Mouse (Mus musculus) C2C12 (cell line): ENCODE data around the gene Gm20458. TPM values are rescaled to one million over a fixed set of nuclear protein-coding genes. Genes with fewer than 3 reads are reported as not detected.

Experiments
- H3K27me3 ChIP-seq: one replicate; pipeline ENCODE4 v1.6.1; 2011; ENCODE audit not compliant: control insufficient read depth, insufficient read depth, insufficient read length
- H3K36me3 ChIP-seq: one replicate; pipeline ENCODE4 v1.6.1; 2011; ENCODE audit not compliant: control insufficient read depth, insufficient read depth
- H3K4me3 ChIP-seq: one replicate; pipeline ENCODE4 v1.5.1; 2011; ENCODE audit warnings: mild to moderate bottlenecking, control low read depth; ENCODE audit not compliant: poor library complexity, insufficient read depth, severe bottlenecking
- H3K79me2 ChIP-seq: one replicate; pipeline ENCODE4 v1.6.1; 2011; ENCODE audit not compliant: control insufficient read depth, insufficient read depth
- H3K79me3 ChIP-seq: one replicate; pipeline ENCODE4 v1.6.1; 2011; ENCODE audit warnings: low read depth, control low read depth
- H3ac ChIP-seq: one replicate; pipeline ENCODE3; 2011; ENCODE audit warnings: low read depth; ENCODE audit not compliant: control insufficient read depth, insufficient read length
- CEBPB ChIP-seq: IDR thresholded peaks from one replicate; pipeline ENCODE4 v1.6.1; 2011; ENCODE audit warnings: low read depth, mild to moderate bottlenecking, control low read depth, moderate library complexity
- CTCF ChIP-seq: IDR thresholded peaks from one replicate; pipeline ENCODE4 v1.5.1; 2011; ENCODE audit not compliant: control insufficient read depth, insufficient read depth, insufficient read length
- FOSL1 ChIP-seq: IDR thresholded peaks from one replicate; pipeline ENCODE4 v1.8.0; 2011; ENCODE audit warnings: mild to moderate bottlenecking, low read length; ENCODE audit not compliant: poor library complexity, insufficient read depth, severe bottlenecking
- MAX ChIP-seq: IDR thresholded peaks from one replicate; pipeline ENCODE4 v1.6.1; 2011; ENCODE audit warnings: mild to moderate bottlenecking, control low read depth
- MYOD1 ChIP-seq: IDR thresholded peaks from one replicate; pipeline ENCODE4 v1.6.1; 2011; ENCODE audit warnings: low read depth; ENCODE audit not compliant: control insufficient read depth, insufficient read length
- MYOG ChIP-seq: IDR thresholded peaks from one replicate; pipeline ENCODE4 v1.6.1; 2011; ENCODE audit not compliant: control insufficient read depth, insufficient read length; ENCODE audit errors: extremely low read depth
- USF1 ChIP-seq: IDR thresholded peaks from one replicate; pipeline ENCODE4 v1.6.1; 2011; ENCODE audit warnings: low read depth, mild to moderate bottlenecking, control low read depth, moderate library complexity
- polyA plus RNA-seq: library from polyadenylated mRNA; unstranded; fragments of >200 nt; fragmentation: generic; extraction: Trizol; gene quantifications from one replicate; pipeline ENCODE4 v1.2.1, GENCODE M21; 2012; ENCODE audit warnings: missing spikeins

Gene Gm20458
- polyA plus RNA-seq, 1 experiment: 29.7 TPM

- Histone ChIP-seq H3K36me3 (no peaks in the 10 kb centered on the region), H3K27me3 (no peaks in the 10 kb centered on the region), H3K79me2 (no peaks in the 10 kb centered on the region), H3K4me3 (no peak overlapping the region), H3K79me3 (no peaks in the 10 kb centered on the region), H3ac (no peak overlapping the region)
- no peak for TF ChIP-seq MYOG
- no peak for TF ChIP-seq MYOD1
- TF ChIP-seq FOSL1: no peak
- TF ChIP-seq USF1: no peak
- no peak for TF ChIP-seq MAX
- no peak for TF ChIP-seq CEBPB
- TF ChIP-seq CTCF: no peak
Measured at GRCm38 (mm10) chr2:164453047-164453757, 7.6 kb upstream of the Gm20458 start.

DNA sequence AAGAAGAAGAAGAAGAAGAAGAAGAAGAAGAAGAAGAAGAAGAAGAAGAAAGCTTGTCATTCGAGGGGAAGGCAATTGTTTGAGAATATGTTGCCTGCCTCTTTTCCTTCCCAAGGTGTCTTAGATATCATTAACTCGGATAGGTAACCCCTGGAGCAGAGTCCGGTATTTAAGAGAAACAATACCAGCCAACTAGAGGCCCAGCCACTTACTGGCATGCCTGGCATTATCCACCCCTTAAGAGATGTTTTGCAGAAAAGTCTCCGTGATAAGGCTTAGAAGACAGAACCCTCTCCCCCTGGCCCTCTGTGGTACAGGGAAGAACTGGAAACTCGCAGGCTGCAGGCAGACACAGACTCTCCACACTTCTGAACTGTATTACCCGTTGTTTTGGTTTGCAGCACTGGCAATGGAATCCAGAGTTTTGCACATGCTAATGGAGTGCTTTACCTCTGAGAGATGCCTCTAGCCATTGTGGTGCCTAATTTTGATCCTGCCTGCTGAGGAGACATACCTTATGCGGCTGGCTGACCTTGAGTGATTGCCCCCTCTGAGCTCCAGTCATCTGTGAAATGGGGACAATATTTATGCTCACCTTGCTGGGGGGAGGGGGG, 6.8 kb upstream of the Gm20458 start:
- Histone ChIP-seq H3K27me3 (no peaks in the 10 kb centered on the region), H3K79me3 (no peaks in the 10 kb centered on the region), H3K4me3 (no peak overlapping the region), H3K36me3 (no peaks in the 10 kb centered on the region), H3ac (no peak overlapping the region), H3K79me2 (no peaks in the 10 kb centered on the region)
- TF ChIP-seq MYOG (no peak), MYOD1 (no peak), CTCF (no peak), CEBPB (no peak), FOSL1 (no peak), USF1 (no peak), MAX (no peak)

DNA sequence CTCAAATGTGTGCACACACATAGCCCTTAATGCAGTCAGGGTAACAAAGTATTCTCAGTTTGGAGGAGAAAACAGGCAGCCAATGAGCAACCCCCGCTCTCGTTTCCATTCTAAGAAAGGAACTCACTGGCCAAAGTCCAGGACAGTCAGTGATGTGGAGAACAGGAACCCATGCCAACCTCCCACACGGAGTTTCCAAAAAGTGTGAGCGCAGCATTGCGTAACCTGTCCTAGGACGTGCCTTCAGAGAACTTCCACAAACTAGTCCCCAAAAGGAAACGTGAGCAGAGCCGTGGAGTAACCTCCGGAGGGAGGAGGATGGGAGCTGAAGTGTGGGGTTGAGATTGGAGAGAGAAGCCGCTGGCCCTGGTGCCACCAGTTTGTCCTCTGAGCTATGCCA, 5.9 kb upstream of the Gm20458 start:
- no peak for TF ChIP-seq FOSL1
- TF ChIP-seq CEBPB: peak; percentile 98
- no peaks in the 10 kb centered on the region for H3K27me3 ChIP-seq
- no peak overlapping the region for H3ac ChIP-seq
- H3K79me2 ChIP-seq: no peaks in the 10 kb centered on the region
- no peak overlapping the region for H3K4me3 ChIP-seq
- no peaks in the 10 kb centered on the region for H3K79me3 ChIP-seq
- no peaks in the 10 kb centered on the region for H3K36me3 ChIP-seq

- no peak for TF ChIP-seq USF1
- no peak for TF ChIP-seq MYOD1
- TF ChIP-seq MAX: no peak
- TF ChIP-seq MYOG: no peak
- no peak for TF ChIP-seq FOSL1
- TF ChIP-seq CEBPB: no peak
- TF ChIP-seq CTCF: no peak
- Histone ChIP-seq H3K27me3 (no peaks in the 10 kb centered on the region), H3K36me3 (no peaks in the 10 kb centered on the region), H3ac (no peak overlapping the region), H3K79me2 (no peaks in the 10 kb centered on the region), H3K4me3 (no peak overlapping the region), H3K79me3 (no peaks in the 10 kb centered on the region)
Measured at GRCm38 (mm10) chr2:164455421-164456190, 5.2 kb upstream of the Gm20458 start.

DNA sequence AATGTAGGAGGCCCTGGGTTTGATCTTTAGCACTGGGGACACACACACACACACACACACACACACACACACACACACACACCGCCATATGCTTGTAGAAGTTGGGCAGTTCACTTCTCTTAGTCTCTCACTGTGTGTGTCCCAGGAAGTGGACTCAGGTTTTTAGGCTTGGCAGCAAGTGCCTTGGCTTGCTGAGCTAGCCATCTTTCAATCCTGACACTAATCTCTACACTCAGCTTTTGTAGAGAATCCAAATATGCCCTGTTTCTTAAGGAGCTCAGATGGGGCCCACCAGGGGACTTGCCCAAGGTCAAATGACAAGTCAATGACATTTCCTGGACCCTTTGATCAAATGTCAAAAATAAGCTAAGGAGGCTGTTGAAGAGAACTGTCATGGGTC, 4.4 kb upstream of the Gm20458 start:
- H3K27me3 ChIP-seq: no peaks in the 10 kb centered on the region
- peaks cover 2% of the 10 kb centered on the region for H3K79me3 ChIP-seq
- H3K36me3 ChIP-seq: no peaks in the 10 kb centered on the region
- no peak overlapping the region for H3K4me3 ChIP-seq
- H3ac ChIP-seq: no peak overlapping the region
- no peak for TF ChIP-seq MYOG
- TF ChIP-seq MYOD1: no peak
- TF ChIP-seq CTCF: no peak
- TF ChIP-seq MAX: no peak
- no peak for TF ChIP-seq USF1
- no peak for TF ChIP-seq CEBPB
- no peak for TF ChIP-seq FOSL1
- peaks cover 4% of the 10 kb centered on the region for H3K79me2 ChIP-seq
